Mouse (Mus musculus) monocyte, adult 2 months (primary cell): Measurements from ENCODE around the gene Fam221b.

Experiments
- DNase-seq, 2 experiments: peaks; one replicate each; pipeline ENCODE4 v3.0.0; 2022; ENCODE audit warnings: low spot score in 2 of 2, low read depth in 1 of 2

The Fam221b gene

GRCm38 (mm10) chr4:43620146-43620778, 48.7 kb downstream of the Fam221b start:
- DNase-seq = no peak

DNA sequence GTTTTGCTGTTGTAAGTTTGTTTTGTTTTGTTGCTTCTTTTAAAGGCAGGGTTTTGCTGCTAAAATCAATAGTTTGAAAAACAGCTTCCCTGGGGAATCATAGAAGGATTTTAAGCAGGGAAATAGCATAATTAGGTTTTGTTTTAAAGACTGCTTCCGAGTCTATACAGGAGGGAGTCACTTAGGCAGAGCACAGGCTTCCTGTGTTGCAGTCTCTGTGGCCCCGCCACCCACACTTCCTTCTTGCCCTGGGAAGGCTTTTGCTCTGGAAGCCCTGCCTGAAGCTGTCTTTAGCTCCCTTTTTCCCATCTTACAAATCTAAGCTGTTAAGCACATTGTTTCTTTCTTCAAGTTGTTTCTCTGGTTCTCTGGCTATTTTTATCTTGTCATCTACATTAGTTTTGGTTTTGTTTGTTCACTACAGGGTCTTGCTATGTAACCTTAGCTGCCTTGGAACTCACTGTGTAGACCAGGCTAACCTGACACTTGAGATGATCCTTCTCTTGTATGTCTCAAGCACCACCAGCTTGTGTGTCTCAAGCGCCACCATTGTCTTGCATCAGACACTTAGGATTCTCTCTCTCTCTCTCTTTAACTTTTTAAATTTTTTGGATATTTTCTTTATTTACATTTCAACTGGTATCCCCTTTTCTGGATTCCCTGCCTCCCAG, 55.8 kb downstream of the Fam221b start:
- no peak for DNase-seq

DNA sequence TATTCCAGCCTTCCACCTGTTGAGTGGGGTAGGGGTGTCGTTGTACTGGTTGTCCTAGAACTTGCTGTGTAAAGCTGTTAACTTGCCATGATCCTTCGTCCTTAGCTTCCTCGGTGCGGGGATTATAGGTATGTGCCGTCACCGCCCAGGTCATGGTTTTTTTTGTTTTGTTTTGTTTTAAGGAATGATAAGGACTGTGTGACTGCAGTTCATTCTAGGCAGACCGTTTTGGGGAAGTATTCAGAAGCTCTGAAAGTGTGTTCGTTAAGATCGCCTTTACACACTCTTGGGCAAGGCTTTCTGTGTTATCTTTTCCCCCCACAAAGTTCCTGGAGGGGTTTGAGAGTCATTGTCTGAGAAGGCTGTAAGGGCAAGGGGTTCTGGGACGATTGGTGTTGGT, 56.4 kb downstream of the Fam221b start:
- DNase-seq = no peak
